Mouse (Mus musculus) left cerebral cortex, adult 2 months (tissue): ENCODE measurements around the gene Gpx6. TPM values are rescaled to one million over a fixed set of nuclear protein-coding genes. Genes with fewer than 3 reads are reported as not detected.

ENCODE experiments used
- DNase-seq, 2 experiments: peaks; one replicate each; pipeline ENCODE4 v3.0.0; 2021 to 2022; ENCODE audit warnings: low spot score in 2 of 2, mixed read lengths in 1 of 2; ENCODE audit errors: extremely low spot score in 1 of 2
- H3K27ac ChIP-seq: fragments of 200-600 bp; 2 replicates; pipeline ENCODE4 v1.8.1; 2022
- H3K4me3 ChIP-seq: fragments of 200-600 bp; 2 replicates; pipeline ENCODE4 v1.8.1; 2022
- CTCF ChIP-seq: fragments of 200-600 bp; IDR thresholded peaks from 2 replicates; pipeline ENCODE4 v1.8.1; 2022; ENCODE audit warnings: antibody characterized with exemption, mild to moderate bottlenecking, moderate library complexity
- intact Hi-C: fragments of 180-260 bp; cut with DNase I; formaldehyde crosslinking; loops from one replicate; pipeline ENCODE4 v1.15.1; 2025
- total RNA-seq, 2 experiments: library from RNA; stranded (reverse); gene quantifications; 2 replicates each; pipeline ENCODE4 v1.2.3; 2021

Gpx6 gene
- total RNA-seq, 2 experiments from 2014 or later: not detected

GRCm38 (mm10) chr13:21326657-21327211, 14.8 kb downstream of the Gpx6 start:
- DNase-seq: peak; percentile 82 to 85
- no peak overlapping the region for H3K27ac ChIP-seq
- peak; percentile 82 for TF ChIP-seq CTCF
- peak overlapping the region; percentile 60 for H3K4me3 ChIP-seq
- intact Hi-C loops: loop anchor here (2.0 to 5.0 kb wide), 4 partner anchors 50 to 154 kb away; no protein-coding TSS in a partner anchor

GRCm38 (mm10) chr13:21327424-21327823, 15.5 kb downstream of the Gpx6 start:
- peak overlapping the region; percentile 60 for H3K4me3 ChIP-seq
- intact Hi-C loops: loop anchor here (2.0 to 5.0 kb wide), 4 partner anchors 51 to 155 kb away; no protein-coding TSS in a partner anchor
- DNase-seq: no peak
- TF ChIP-seq CTCF: no peak
- no peak overlapping the region for H3K27ac ChIP-seq

- H3K27ac ChIP-seq: no peak within 1 kb of the TSS
- TF ChIP-seq CTCF: no peak
- no peak for DNase-seq
- no peak within 1 kb of the TSS for H3K4me3 ChIP-seq
- intact Hi-C loops: no loop called here
Observed at GRCm38 (mm10) chr13:21346610-21347009, 34.7 kb downstream of the Gpx6 start, which contains the start of gene Olfr1367. TSS of gene Olfr1367 (plus strand) at chr13:21346910.

- Histone ChIP-seq H3K4me3 (no peak overlapping the region), H3K27ac (no peak overlapping the region)
- TF ChIP-seq CTCF: no peak
- intact Hi-C loops: no loop called here
- no peak for DNase-seq
Observed at GRCm38 (mm10) chr13:21350593-21350992, 38.7 kb downstream of the Gpx6 start.

- peak within 1 kb of the TSS; percentile 93 for H3K4me3 ChIP-seq
- no peak for TF ChIP-seq CTCF
- H3K27ac ChIP-seq: peak within 1 kb of the TSS; percentile 81
- intact Hi-C loops: loop anchor here (1.0 to 5.0 kb wide), 4 partner anchors 40 to 169 kb away; partner anchors contain the start of genes Nkapl, Zkscan3, Zkscan8 and Zscan26
- peak; percentile 87 to 90 for DNase-seq
Observed at GRCm38 (mm10) chr13:21362621-21363248, 50.8 kb downstream of the Gpx6 start, which contains the start of gene Zscan12. TSS of gene Zscan12 (plus strand) at chr13:21362820.

GRCm38 (mm10) chr13:21363719-21364118, 51.8 kb downstream of the Gpx6 start:
- DNase-seq: no peak
- intact Hi-C loops: loop anchor here (2.0 to 5.0 kb wide), 2 partner anchors 39 to 104 kb away; partner anchors contain the start of genes Nkapl and Zkscan3
- TF ChIP-seq CTCF: no peak
- Histone ChIP-seq H3K27ac (no peak overlapping the region), H3K4me3 (peak overlapping the region; percentile 1; the same call in 1 of the 2 replicates)

GRCm38 (mm10) chr13:21366635-21367034, 54.7 kb downstream of the Gpx6 start:
- Histone ChIP-seq H3K4me3 (no peak overlapping the region), H3K27ac (no peak overlapping the region)
- intact Hi-C loops: no loop called here
- DNase-seq: no peak
- TF ChIP-seq CTCF: no peak

Other genes starting within 250 kb of the Gpx6 start
- gene Olfr1370, start 237.2 kb upstream of the Gpx6 start, total RNA-seq: not detected
- not detected for gene Olfr1369-ps1, start 200.6 kb upstream of the Gpx6 start, total RNA-seq
- gene Olfr263, start 182.5 kb upstream of the Gpx6 start, total RNA-seq: not detected
- gene Olfr1368, start 166.3 kb upstream of the Gpx6 start, total RNA-seq: not detected
- gene Trim27, start 132.7 kb upstream of the Gpx6 start, total RNA-seq: 10 to 100 TPM; 33.6 to 36.5 TPM
- not detected for gene Gpx5, start 19.4 kb upstream of the Gpx6 start, total RNA-seq
- not detected for gene Olfr1367, start 34.8 kb downstream of the Gpx6 start, total RNA-seq
- 1 to 10 TPM; 7.0 to 8.2 TPM for gene Zscan12, start 50.7 kb downstream of the Gpx6 start, total RNA-seq
- 10 to 100 TPM; 39.0 to 44.4 TPM for gene Zkscan3, start 90.6 kb downstream of the Gpx6 start, total RNA-seq
- 1 to 10 TPM; 1.3 to 1.7 TPM for gene Pgbd1, start 128.9 kb downstream of the Gpx6 start, total RNA-seq
- 10 to 100 TPM; 56.7 to 57.3 TPM for gene Zscan26, start 141.6 kb downstream of the Gpx6 start, total RNA-seq
- gene Nkapl, start 156.4 kb downstream of the Gpx6 start, total RNA-seq: under 1 TPM; 0.40 to 0.77 TPM
- 1 to 10 TPM; 4.4 to 6.8 TPM for gene Zkscan4, start 166.8 kb downstream of the Gpx6 start, total RNA-seq
- gene Gm10065, start 167.3 kb downstream of the Gpx6 start, total RNA-seq: not detected
- 10 to 100 TPM; 21.9 to 22.8 TPM for gene AK157302, start 183.1 kb downstream of the Gpx6 start, total RNA-seq
- 10 to 100 TPM; 51.7 to 53.8 TPM for gene Gm11273, start 189.3 kb downstream of the Gpx6 start, total RNA-seq
- 10 to 100 TPM; 14.4 to 19.0 TPM for gene Zkscan8, start 219.0 kb downstream of the Gpx6 start, total RNA-seq
- not detected for gene Olfr1366, start 230.7 kb downstream of the Gpx6 start, total RNA-seq
- not detected for gene Olfr1535, start 247.8 kb downstream of the Gpx6 start, total RNA-seq